Mouse (Mus musculus): Measurements from ENCODE around the gene Gpr143. TPM values are rescaled to one million over a fixed set of nuclear protein-coding genes. Genes with fewer than 3 reads are reported as not detected.
"Not testable (repeated sequence)": the region's sequence is repeated elsewhere in the genome, so short reads cannot be mapped to it uniquely, and the experiment has no call there.

The Gpr143 gene
- total RNA-seq, 1 experiment, result 0.67 TPM

DNA sequence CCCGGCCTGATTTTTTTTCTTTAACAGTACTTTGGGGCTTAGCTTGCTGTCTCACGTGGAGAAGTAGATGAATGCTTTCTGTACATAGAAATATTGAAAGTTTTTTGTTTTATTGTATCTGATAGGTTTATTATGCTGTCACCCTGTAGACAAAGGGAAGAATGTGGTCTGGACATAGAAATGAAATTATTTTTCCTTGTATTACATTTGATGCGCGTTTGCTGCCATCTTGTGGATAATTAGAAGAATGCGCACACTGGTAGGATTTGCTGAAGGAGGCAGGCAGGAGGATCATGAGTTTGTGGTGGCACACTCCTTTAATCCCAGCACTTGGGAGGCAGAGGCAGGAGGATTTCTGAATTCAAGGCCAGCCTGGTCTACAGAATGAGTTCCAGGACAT, 53.2 kb downstream of the Gpr143 start:
- not testable (repeated sequence) for H3K36me3 ChIP-seq (ENCODE audit: control insufficient read depth, insufficient read depth, low read length, poor library complexity, severe bottlenecking); H3K4me3 ChIP-seq (ENCODE audit: insufficient read depth in 1 of 2, low read depth in 1 of 2, low read length in 2 of 2, poor library complexity in 1 of 2, severe bottlenecking in 1 of 2); H3K9me3 ChIP-seq (ENCODE audit: control insufficient read depth, insufficient read depth, low read depth, low read length); H3K27ac ChIP-seq (ENCODE audit: insufficient read depth, low read depth, low read length, poor library complexity, severe bottlenecking); H3K4me1 ChIP-seq (ENCODE audit: control insufficient read depth in 2 of 2, insufficient read depth in 2 of 2, low read length in 2 of 2, poor library complexity in 1 of 2); H3K9ac ChIP-seq (ENCODE audit: insufficient read depth, low read depth, low read length, poor library complexity, severe bottlenecking)
- TF ChIP-seq ZC3H11A (IDR thresholded peaks at IDR 0.05; ENCODE audit: borderline replicate concordance, low read depth, low read length), result peak; percentile 55; the same call in 1 of the 2 replicates
- peak; percentile 11 for DNase-seq (ENCODE audit: low read depth, low spot score)
- in situ Hi-C loops (cut with MboI; ENCODE audit: low sequenced_read_pairs in 2 of 2, unreplicated experiment in 2 of 2), result loop anchor here in 1 of 2 experiments (10.0 kb wide), 1 partner anchor 1840 kb away; no protein-coding TSS in a partner anchor

- no peaks in the 10 kb centered on the region for H3K9me3 ChIP-seq (ENCODE audit: control insufficient read depth, insufficient read depth, low read depth, low read length)
- DNase-seq (ENCODE audit: low read depth, low spot score), result no peak
- in situ Hi-C loops (cut with MboI; ENCODE audit: low sequenced_read_pairs in 2 of 2, unreplicated experiment in 2 of 2), result no loop called here
- H3K36me3 ChIP-seq (ENCODE audit: control insufficient read depth, insufficient read depth, low read length, poor library complexity, severe bottlenecking), result no peaks in the 10 kb centered on the region
- no peak overlapping the region for H3K27ac ChIP-seq (ENCODE audit: insufficient read depth, low read depth, low read length, poor library complexity, severe bottlenecking)
- TF ChIP-seq ZC3H11A (IDR thresholded peaks at IDR 0.05; ENCODE audit: borderline replicate concordance, low read depth, low read length) (no peak), HCFC1 (IDR thresholded peaks at IDR 0.05; ENCODE audit: borderline replicate concordance, insufficient read depth, low read length) (no peak), MAFK (IDR thresholded peaks at IDR 0.05; ENCODE audit: insufficient read depth, low read depth, low read length) (no peak), ZNF384 (IDR thresholded peaks at IDR 0.05; ENCODE audit: low read depth, low read length) (no peak), CHD2 (IDR thresholded peaks at IDR 0.05; ENCODE audit: low read depth, low read length) (no peak)
- no peaks in the 10 kb centered on the region for H3K4me1 ChIP-seq (ENCODE audit: control insufficient read depth in 2 of 2, insufficient read depth in 2 of 2, low read length in 2 of 2, poor library complexity in 1 of 2)
- no peak overlapping the region for H3K4me3 ChIP-seq (ENCODE audit: insufficient read depth in 1 of 2, low read depth in 1 of 2, low read length in 2 of 2, poor library complexity in 1 of 2, severe bottlenecking in 1 of 2)
- no peak overlapping the region for H3K9ac ChIP-seq (ENCODE audit: insufficient read depth, low read depth, low read length, poor library complexity, severe bottlenecking)
Observed at GRCm38 (mm10) chrX:152855076-152855772, 73.5 kb downstream of the Gpr143 start.

Other genes with a start within 250 kb of the Gpr143 start
- not detected in 2 replicates for gene Cldn34a, start 218.6 kb upstream of the Gpr143 start, total RNA-seq (2012; rRNA removed)
- gene Shroom2, start 12.5 kb upstream of the Gpr143 start, total RNA-seq (2012; rRNA removed), result 20.0 and 23.3 TPM in 2 replicates
- 2.4 and 3.8 TPM in 2 replicates for gene Usp51, start 224.5 kb downstream of the Gpr143 start, total RNA-seq (2012; rRNA removed)

Measured in ES-E14 (cell line).